Mouse (Mus musculus) ES-E14 (cell line): ENCODE measurements around the gene Cenpe. TPM values are rescaled to one million over a fixed set of nuclear protein-coding genes. Genes with fewer than 3 reads are reported as not detected.

Experiments used
- DNase-seq: peaks from one replicate; pipeline ENCODE4 v3.0.0-alpha.2; 2013; ENCODE audit warnings: low read depth, low spot score
- H3K27ac ChIP-seq: 2 replicates; pipeline ENCODE4 v1.5.1; 2012; ENCODE audit warnings: low read depth, mild to moderate bottlenecking, low read length, moderate library complexity, mixed read lengths; ENCODE audit not compliant: poor library complexity, insufficient read depth, severe bottlenecking
- H3K36me3 ChIP-seq: 2 replicates; pipeline ENCODE4 v1.6.1; 2012; ENCODE audit warnings: mild to moderate bottlenecking, low read length, moderate library complexity, mixed read lengths; ENCODE audit not compliant: control insufficient read depth, poor library complexity, insufficient read depth, severe bottlenecking
- H3K4me1 ChIP-seq, 2 experiments: fragments of 150-350 bp in 1 of 2; sonication (generic) in 1 of 2; 2 replicates each; pipeline ENCODE4 v1.6.1; 2012; ENCODE audit warnings: low read length in 2 of 2, mild to moderate bottlenecking in 1 of 2, mixed read lengths in 1 of 2; ENCODE audit not compliant: control insufficient read depth in 2 of 2, insufficient read depth in 2 of 2, poor library complexity in 1 of 2
- H3K4me3 ChIP-seq, 2 experiments: fragments of 150-350 bp in 1 of 2; sonication (generic) in 1 of 2; 2 replicates each; pipeline ENCODE4 v1.5.1; 2012; ENCODE audit warnings: low read length in 2 of 2, low read depth in 1 of 2, mild to moderate bottlenecking in 1 of 2, mixed read lengths in 1 of 2; ENCODE audit not compliant: insufficient read depth in 1 of 2, poor library complexity in 1 of 2, severe bottlenecking in 1 of 2
- H3K9ac ChIP-seq: 2 replicates; pipeline ENCODE4 v1.6.1; 2012; ENCODE audit warnings: low read depth, mild to moderate bottlenecking, low read length, mixed read lengths; ENCODE audit not compliant: poor library complexity, insufficient read depth, severe bottlenecking
- H3K9me3 ChIP-seq: fragments of 150-350 bp; sonication (generic); 2 replicates; pipeline ENCODE4 v1.6.1; 2012; ENCODE audit warnings: low read depth, mild to moderate bottlenecking, low read length; ENCODE audit not compliant: control insufficient read depth, insufficient read depth
- CHD2 ChIP-seq: IDR thresholded peaks from 2 replicates; pipeline ENCODE4 v1.6.1; 2014; ENCODE audit warnings: mild to moderate bottlenecking, low read depth, low read length, inconsistent platforms
- HCFC1 ChIP-seq: IDR thresholded peaks from 2 replicates; pipeline ENCODE4 v1.6.1; 2012; ENCODE audit warnings: low read length, inconsistent platforms, borderline replicate concordance; ENCODE audit not compliant: insufficient read depth
- MAFK ChIP-seq: IDR thresholded peaks from 2 replicates; pipeline ENCODE4 v1.6.1; 2014; ENCODE audit warnings: mild to moderate bottlenecking, low read depth, low read length, inconsistent platforms; ENCODE audit not compliant: insufficient read depth
- ZC3H11A ChIP-seq: IDR thresholded peaks from 2 replicates; pipeline ENCODE4 v1.6.1; 2012; ENCODE audit warnings: low read depth, mild to moderate bottlenecking, inconsistent platforms, low read length, borderline replicate concordance
- ZNF384 ChIP-seq: IDR thresholded peaks from 2 replicates; pipeline ENCODE4 v1.6.1; 2012; ENCODE audit warnings: low read depth, low read length, inconsistent platforms
- in situ Hi-C, 2 experiments: fragments of 600-800 bp; cut with MboI; formaldehyde crosslinking; loops; one replicate each; pipeline ENCODE4 v1.15.1; 2025; ENCODE audit warnings: low sequenced_read_pairs in 2 of 2, inconsistent platforms in 1 of 2; ENCODE audit not compliant: unreplicated experiment in 2 of 2
- total RNA-seq: library from RNA; depleted of rRNA; stranded (reverse); fragments of 300-350 nt; gene quantifications from 2 replicates; pipeline ENCODE4 v1.2.3, GENCODE M21; 2012

Cenpe gene
- total RNA-seq, 1 experiment, result 30.8 TPM

- Histone ChIP-seq H3K9ac (no peak overlapping the region), H3K9me3 (no peaks in the 10 kb centered on the region), H3K4me1 (no peaks in the 10 kb centered on the region), H3K27ac (no peak overlapping the region), H3K36me3 (no peaks in the 10 kb centered on the region), H3K4me3 (no peak overlapping the region)
- in situ Hi-C loops, result loop anchor here in 1 of 2 experiments (25.0 kb wide), 1 partner anchor 442 kb away; no protein-coding TSS in a partner anchor
- no peak for DNase-seq
- TF ChIP-seq MAFK (no peak), CHD2 (no peak), ZNF384 (no peak), ZC3H11A (no peak), HCFC1 (no peak)
These were observed 83.2 kb downstream of the Cenpe start for GRCm38 (mm10) chr3:135295559-135295958.

GRCm38 (mm10) chr3:135298560-135298959, 86.2 kb downstream of the Cenpe start:
- no peak overlapping the region for H3K27ac ChIP-seq
- H3K4me1 ChIP-seq, result no peaks in the 10 kb centered on the region
- H3K9me3 ChIP-seq, result no peaks in the 10 kb centered on the region
- no peak for DNase-seq
- no peak for TF ChIP-seq ZC3H11A
- no peak for TF ChIP-seq ZNF384
- no peak for TF ChIP-seq CHD2
- TF ChIP-seq MAFK, result no peak
- TF ChIP-seq HCFC1, result no peak
- H3K36me3 ChIP-seq, result no peaks in the 10 kb centered on the region
- H3K4me3 ChIP-seq, result no peak overlapping the region
- H3K9ac ChIP-seq, result no peak overlapping the region
- in situ Hi-C loops, result loop anchor here in 1 of 2 experiments (25.0 kb wide), 1 partner anchor 439 kb away; no protein-coding TSS in a partner anchor

- Histone ChIP-seq H3K4me1 (no peaks in the 10 kb centered on the region), H3K36me3 (no peaks in the 10 kb centered on the region), H3K9ac (no peak overlapping the region), H3K27ac (no peak overlapping the region), H3K9me3 (no peaks in the 10 kb centered on the region), H3K4me3 (no peak overlapping the region)
- TF ChIP-seq ZNF384, result no peak
- in situ Hi-C loops, result no loop called here
- DNase-seq, result no peak
These were observed 87.7 kb downstream of the Cenpe start for GRCm38 (mm10) chr3:135300081-135300480.

GRCm38 (mm10) chr3:135304060-135304459, 91.7 kb downstream of the Cenpe start:
- Histone ChIP-seq H3K9me3 (no peaks in the 10 kb centered on the region), H3K9ac (no peak overlapping the region), H3K36me3 (no peaks in the 10 kb centered on the region), H3K4me3 (no peak overlapping the region), H3K27ac (no peak overlapping the region), H3K4me1 (peaks cover 0 to 9% of the 10 kb centered on the region in 2 experiments; a peak in 1 of 4 replicates)
- TF ChIP-seq CHD2 (no peak), ZNF384 (no peak), MAFK (no peak), HCFC1 (no peak), ZC3H11A (no peak)
- DNase-seq, result no peak
- in situ Hi-C loops, result no loop called here

GRCm38 (mm10) chr3:135304566-135304965, 92.2 kb downstream of the Cenpe start:
- no peak overlapping the region for H3K27ac ChIP-seq
- in situ Hi-C loops, result no loop called here
- H3K9ac ChIP-seq, result no peak overlapping the region
- H3K4me1 ChIP-seq, result peaks cover 0 to 9% of the 10 kb centered on the region in 2 experiments; a peak in 1 of 4 replicates
- TF ChIP-seq ZC3H11A (no peak), CHD2 (no peak), ZNF384 (no peak), HCFC1 (no peak), MAFK (no peak)
- no peaks in the 10 kb centered on the region for H3K9me3 ChIP-seq
- H3K36me3 ChIP-seq, result no peaks in the 10 kb centered on the region
- no peak overlapping the region for H3K4me3 ChIP-seq
- DNase-seq, result no peak
